In the genomic region with DNA sequence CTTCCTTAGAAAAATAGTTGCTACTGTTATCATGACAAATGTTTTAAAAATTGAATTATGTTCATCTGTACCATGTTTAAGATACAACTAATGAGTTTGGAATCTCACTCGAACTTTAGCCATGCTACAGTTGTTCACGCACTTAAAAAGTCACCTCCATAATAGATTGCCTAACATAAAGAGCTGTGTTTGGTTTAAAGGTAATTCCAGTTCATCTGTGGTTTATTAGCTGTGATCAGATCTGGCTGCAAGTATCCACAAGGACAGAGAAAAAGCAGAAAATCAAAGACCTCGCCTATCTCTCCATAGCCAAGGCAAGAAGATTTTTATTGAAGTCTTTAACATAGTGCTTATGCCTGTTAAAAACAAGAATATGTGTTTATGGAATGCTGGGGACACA, we compare ENCODE assay signal across 34 mouse cellular contexts. TPM values are rescaled to one million over a fixed set of nuclear protein-coding genes. Genes with fewer than 3 reads are reported as not detected.
"Had no signal": no experiment of that assay in that cellular context is flagged by ENCODE, and none has a peak within 500 bp of the region (broad histone marks: within the 10 kb centered on the region; RNA-seq: fewer than 3 reads in every experiment).

No protein-coding gene starts in this region.

- DNase-seq: left cerebral cortex, postnatal 4 days; liver, embryonic 13.5 days; lung, adult 18-20 months; lung, adult 2 months; lung, embryonic 14.5 days; lung, postnatal 10 days; lung, postnatal 14 days; lung, postnatal 36 days; lung, postnatal 4 days; midbrain, embryonic 14.5 days had no signal

- H3K4me3 ChIP-seq: left cerebral cortex, adult 2 months; limb, embryonic 10.5 days; limb, embryonic 12.5 days; limb, embryonic 13.5 days; limb, embryonic 15.5 days; liver, embryonic 12.5 days; liver, embryonic 13.5 days; liver, embryonic 15.5 days; lung, embryonic 15.5 days; megakaryocyte, embryonic 14.5 days; midbrain, embryonic 10.5 days; midbrain, embryonic 12.5 days; midbrain, embryonic 13.5 days; midbrain, embryonic 15.5 days; myocyte; neural tube, embryonic 12.5 days had no signal

- H3K4me2 ChIP-seq: limb, embryonic 12.5 days; limb, embryonic 13.5 days; limb, embryonic 15.5 days; liver, embryonic 12.5 days; liver, embryonic 13.5 days; liver, embryonic 15.5 days; lung, embryonic 14.5 days; lung, embryonic 15.5 days; midbrain, embryonic 11.5 days; midbrain, embryonic 12.5 days; midbrain, embryonic 13.5 days; midbrain, embryonic 15.5 days; neural tube, embryonic 12.5 days had no signal

- H3K36me3 ChIP-seq: limb, embryonic 10.5 days; limb, embryonic 12.5 days; limb, embryonic 13.5 days; limb, embryonic 15.5 days; liver, embryonic 12.5 days; liver, embryonic 13.5 days; liver, embryonic 15.5 days; lung, embryonic 15.5 days; midbrain, embryonic 10.5 days; midbrain, embryonic 12.5 days; midbrain, embryonic 13.5 days; midbrain, embryonic 15.5 days; neural tube, embryonic 12.5 days had no signal

- H3K4me1 ChIP-seq: limb, embryonic 10.5 days; limb, embryonic 12.5 days; limb, embryonic 13.5 days; limb, embryonic 15.5 days; liver, embryonic 12.5 days; liver, embryonic 13.5 days; lung, embryonic 15.5 days; megakaryocyte, embryonic 14.5 days; midbrain, embryonic 12.5 days; midbrain, embryonic 13.5 days; midbrain, embryonic 15.5 days; neural tube, embryonic 12.5 days had no signal

- H3K27me3 ChIP-seq: limb, embryonic 12.5 days; limb, embryonic 13.5 days; limb, embryonic 15.5 days; liver, embryonic 12.5 days; liver, embryonic 13.5 days; liver, embryonic 15.5 days; lung, embryonic 15.5 days; midbrain, embryonic 12.5 days; midbrain, embryonic 13.5 days; midbrain, embryonic 15.5 days; neural tube, embryonic 12.5 days had no signal

- H3K9ac ChIP-seq: limb, embryonic 12.5 days; limb, embryonic 13.5 days; limb, embryonic 15.5 days; liver, embryonic 12.5 days; liver, embryonic 13.5 days; liver, embryonic 14.5 days; liver, embryonic 15.5 days; lung, embryonic 14.5 days; lung, embryonic 15.5 days; midbrain, embryonic 12.5 days; midbrain, embryonic 13.5 days; midbrain, embryonic 15.5 days; neural tube, embryonic 12.5 days had no signal

- ATAC-seq: liver, embryonic 12.5 days; lung, postnatal 0 days; midbrain, embryonic 13.5 days; midbrain, embryonic 15.5 days; midbrain, embryonic 16.5 days had no signal

- H3K27ac ChIP-seq: left cerebral cortex, adult 2 months; limb, embryonic 10.5 days; limb, embryonic 12.5 days; limb, embryonic 13.5 days; limb, embryonic 15.5 days; liver, embryonic 12.5 days; liver, embryonic 13.5 days; liver, embryonic 14.5 days; liver, embryonic 15.5 days; lung, embryonic 15.5 days; macrophage; midbrain, embryonic 10.5 days; midbrain, embryonic 12.5 days; midbrain, embryonic 13.5 days; midbrain, embryonic 15.5 days; neural tube, embryonic 12.5 days had no signal

- H3K9me3 ChIP-seq: limb, embryonic 10.5 days; limb, embryonic 12.5 days; limb, embryonic 13.5 days; limb, embryonic 15.5 days; liver, embryonic 12.5 days; liver, embryonic 13.5 days; liver, embryonic 15.5 days; lung, embryonic 15.5 days; megakaryocyte, embryonic 14.5 days; midbrain, embryonic 10.5 days; midbrain, embryonic 12.5 days; midbrain, embryonic 13.5 days; midbrain, embryonic 15.5 days; neural tube, embryonic 12.5 days had no signal

RNA-seq across cellular contexts. Expression of a gene that starts 43.3 kb away (rescaled TPM):
- total RNA-seq: megakaryocyte progenitor cell, adult 5-6 weeks; megakaryocyte, adult 5-6 weeks; megakaryocyte-erythroid progenitor cell, adult 5-6 weeks; monocyte, adult 5-6 weeks had no signal
- polyA plus RNA-seq: myocyte had no signal
